Mouse (Mus musculus) layer of hippocampus, adult 11-12 months (tissue): Measurements from ENCODE around the gene Dppa2.
A peak's percentile ranks its signal among the peaks of the same experiment; 100 is the strongest.

ENCODE experiments used
- DNase-seq: peaks from one replicate; pipeline ENCODE4 v3.0.0; 2022; ENCODE audit warnings: low spot score

Dppa2 gene

GRCm38 (mm10) chr16:48344193-48344592 lies 40.5 kb downstream of the Dppa2 start:
- DNase-seq = no peak

- no peak for DNase-seq
Measured at GRCm38 (mm10) chr16:48347246-48347645, 43.5 kb downstream of the Dppa2 start.

GRCm38 (mm10) chr16:48355716-48356115 lies 52.0 kb downstream of the Dppa2 start:
- no peak for DNase-seq

GRCm38 (mm10) chr16:48356417-48356816 lies 52.7 kb downstream of the Dppa2 start:
- no peak for DNase-seq

- peak; percentile 33 for DNase-seq
Measured at GRCm38 (mm10) chr16:48360887-48361286, 57.2 kb downstream of the Dppa2 start.

- no peak for DNase-seq
Measured at GRCm38 (mm10) chr16:48366801-48367200, 63.1 kb downstream of the Dppa2 start.

- DNase-seq = no peak
Measured at GRCm38 (mm10) chr16:48368096-48368495, 64.4 kb downstream of the Dppa2 start.
